23 mouse cellular contexts compared by ENCODE assay signal in the genomic region with DNA sequence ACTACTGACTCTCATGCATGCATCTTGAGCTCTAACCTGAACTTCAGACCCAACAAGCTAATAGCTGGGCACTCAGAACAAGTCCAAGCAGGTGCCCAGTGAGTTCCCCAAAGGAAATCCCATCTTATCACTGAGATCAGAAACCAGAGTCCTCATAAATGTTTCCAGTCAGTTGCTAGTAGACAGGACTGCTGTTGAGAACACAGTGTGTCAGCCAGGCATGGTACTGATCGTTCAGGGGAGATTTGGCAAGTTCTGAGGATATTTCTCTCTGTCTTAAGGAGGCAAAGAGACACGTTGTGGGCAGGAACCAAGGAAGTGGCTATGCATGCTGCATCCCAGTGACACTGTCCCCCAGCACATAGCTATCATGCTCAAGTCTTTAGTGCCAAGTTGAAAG.
DNase-seq lines count a peak whose midpoint lies in the region; ATAC-seq lines count a peak whose summit lies in the region.
"Had no signal": no experiment of that assay in that cellular context is flagged by ENCODE, and none has a peak within 500 bp of the region (broad histone marks: within the 10 kb centered on the region; RNA-seq: fewer than 3 reads in every experiment).

No protein-coding gene starts in this region.

- H3K4me3 ChIP-seq in intestine, embryonic 16.5 days (ENCODE audit: low read length) = no peak overlapping the region
- H3K4me3 ChIP-seq: embryonic facial prominence, embryonic 13.5 days; forebrain, embryonic 13.5 days; heart, embryonic 10.5 days; hindbrain, embryonic 12.5 days had no signal

- DNase-seq in left cerebral cortex, postnatal 25 days (ENCODE audit: low spot score in 2 of 2) = peak; percentile 23 to 24
- DNase-seq in left cerebral cortex, adult 8-10 months (ENCODE audit: low spot score in 2 of 2) = no peak
- peak; percentile 4 for DNase-seq in urinary bladder, postnatal 14 days (ENCODE audit: low spot score)
- no peak for DNase-seq in urinary bladder, adult 2 months (ENCODE audit: low spot score)
- peak; percentile 50 for DNase-seq in fat pad, adult 2 months (ENCODE audit: extremely low read depth, low read depth, low spot score)
- peak; percentile 21 for DNase-seq in telencephalon, adult 2 months (ENCODE audit: low read depth, low spot score)
- DNase-seq: adrenal gland, postnatal 10 days; B cell, adult 2 months; cerebellum, adult 11-12 months; cerebellum, adult 9-10 months; cerebellum, postnatal 25 days; forebrain, postnatal 0 days; gastrocnemius, postnatal 36 days; heart, adult 18-20 months; heart, postnatal 10 days; heart, postnatal 4 days had no signal

- ATAC-seq in intestine, embryonic 16.5 days = no peak
- ATAC-seq in megakaryocyte, adult 5-6 weeks (ENCODE audit: poor library complexity, severe bottlenecking) = no peak
- ATAC-seq: forebrain, embryonic 13.5 days had no signal

- WGBS in intestine, embryonic 16.5 days = 67% methylated on average over 2 of the region's 2 CpGs

- H3K4me2 ChIP-seq in intestine, embryonic 16.5 days (ENCODE audit: low read depth, low read length) = no peak overlapping the region
- H3K4me2 ChIP-seq: embryonic facial prominence, embryonic 13.5 days; forebrain, embryonic 13.5 days; hindbrain, embryonic 12.5 days had no signal

- no peaks in the 10 kb centered on the region for H3K36me3 ChIP-seq in intestine, embryonic 16.5 days (ENCODE audit: control insufficient read depth, insufficient read depth, low read length)
- H3K36me3 ChIP-seq: embryonic facial prominence, embryonic 13.5 days; G1E; heart, embryonic 10.5 days; hindbrain, embryonic 12.5 days had no signal

- no peak overlapping the region for H3K27ac ChIP-seq in intestine, embryonic 16.5 days (ENCODE audit: low read length)
- H3K27ac ChIP-seq: embryonic facial prominence, embryonic 13.5 days; forebrain, embryonic 13.5 days; heart, embryonic 10.5 days; hindbrain, embryonic 12.5 days had no signal

- no peaks in the 10 kb centered on the region for H3K9me3 ChIP-seq in intestine, embryonic 16.5 days (ENCODE audit: control insufficient read depth, low read length)
- H3K9me3 ChIP-seq: embryonic facial prominence, embryonic 13.5 days; forebrain, embryonic 13.5 days; G1E; heart, embryonic 10.5 days; hindbrain, embryonic 12.5 days had no signal

- no peaks in the 10 kb centered on the region for H3K4me1 ChIP-seq in intestine, embryonic 16.5 days (ENCODE audit: control insufficient read depth, insufficient read depth, low read length)
- H3K4me1 ChIP-seq: embryonic facial prominence, embryonic 13.5 days; forebrain, embryonic 13.5 days; hindbrain, embryonic 12.5 days had no signal

- no peak overlapping the region for H3K9ac ChIP-seq in intestine, embryonic 16.5 days (ENCODE audit: low read depth, low read length)
- H3K9ac ChIP-seq: embryonic facial prominence, embryonic 13.5 days; forebrain, embryonic 13.5 days; forebrain, postnatal 0 days; hindbrain, embryonic 12.5 days had no signal

- intact Hi-C loops in left cerebral cortex, postnatal 25 days (cut with DNase I) = no loop called here

- no peaks in the 10 kb centered on the region for H3K27me3 ChIP-seq in intestine, embryonic 16.5 days (replicated peaks; ENCODE audit: control insufficient read depth, insufficient read depth, low read length)
- H3K27me3 ChIP-seq: embryonic facial prominence, embryonic 13.5 days; forebrain, embryonic 13.5 days; hindbrain, embryonic 12.5 days had no signal

Comparison
In these comparisons a context has a peak if more than half of its experiments do, and no peak if none do; other contexts are left out.
1. DNase-seq: peak in left cerebral cortex, postnatal 25 days (2 of 2), urinary bladder, postnatal 14 days (single experiment), fat pad, adult 2 months (single experiment) and telencephalon, adult 2 months (single experiment); none in left cerebral cortex, adult 8-10 months (0 of 2) and urinary bladder, adult 2 months (single experiment).